Mouse (Mus musculus) left cerebral cortex, postnatal 4 days (tissue): Measurements from ENCODE around the gene Plac8. TPM values are rescaled to one million over a fixed set of nuclear protein-coding genes. Genes with fewer than 3 reads are reported as not detected.

ENCODE experiments used
- DNase-seq: peaks from one replicate; pipeline ENCODE4 v3.0.0-alpha.2; 2022
- intact Hi-C: fragments of 180-260 bp; cut with DNase I; formaldehyde crosslinking; loops from one replicate; pipeline ENCODE4 v1.15.1; 2025
- total RNA-seq, 2 experiments: library from RNA; stranded (reverse); gene quantifications; 2 replicates each; pipeline ENCODE4 v1.2.3; 2021

Gene Plac8
- total RNA-seq, 2 experiments from 2014 or later, result 1.9 TPM; not detected in 1

- intact Hi-C loops, result loop anchor here (5.0 kb wide), 1 partner anchor 114 kb away; no protein-coding TSS in a partner anchor
- DNase-seq, result no peak
These were observed 23.8 kb downstream of the Plac8 start for GRCm38 (mm10) chr5:100548236-100548635.

- intact Hi-C loops, result loop anchor here (5.0 kb wide), 1 partner anchor 116 kb away; no protein-coding TSS in a partner anchor
- DNase-seq, result no peak
These were observed 25.6 kb downstream of the Plac8 start for GRCm38 (mm10) chr5:100546294-100547080.

- DNase-seq, result no peak
- intact Hi-C loops, result loop anchor here (10.0 kb wide), 1 partner anchor 238 kb away; no protein-coding TSS in a partner anchor
These were observed 35.4 kb downstream of the Plac8 start for GRCm38 (mm10) chr5:100536638-100537037.

- intact Hi-C loops, result loop anchor here (2.0 to 10.0 kb wide), 2 partner anchors 41 to 239 kb away; no protein-coding TSS in a partner anchor
- DNase-seq, result no peak
These were observed 36.2 kb downstream of the Plac8 start for GRCm38 (mm10) chr5:100535826-100536225.

GRCm38 (mm10) chr5:100526164-100526563 lies 45.9 kb downstream of the Plac8 start:
- no peak for DNase-seq
- intact Hi-C loops, result no loop called here

GRCm38 (mm10) chr5:100525620-100526019 lies 46.4 kb downstream of the Plac8 start:
- intact Hi-C loops, result no loop called here

GRCm38 (mm10) chr5:100524921-100525320 lies 47.1 kb downstream of the Plac8 start:
- intact Hi-C loops, result no loop called here
- no peak for DNase-seq

More at GRCm38 (mm10) chr5:100525620-100526019, 46.4 kb downstream of the Plac8 start:
- DNase-seq, result no peak

- intact Hi-C loops, result no loop called here
- DNase-seq, result no peak
These were observed 48.7 kb downstream of the Plac8 start for GRCm38 (mm10) chr5:100523331-100523730.

GRCm38 (mm10) chr5:100520223-100520622 lies 51.8 kb downstream of the Plac8 start:
- intact Hi-C loops, result no loop called here

GRCm38 (mm10) chr5:100519027-100519411 lies 53.0 kb downstream of the Plac8 start:
- DNase-seq, result no peak
- intact Hi-C loops, result loop anchor here (2.0 kb wide), 1 partner anchor 90 kb away; no protein-coding TSS in a partner anchor

More at GRCm38 (mm10) chr5:100520223-100520622, 51.8 kb downstream of the Plac8 start:
- DNase-seq, result no peak

GRCm38 (mm10) chr5:100518049-100519026 lies 53.7 kb downstream of the Plac8 start, which contains the start of gene Cops4:
Cops4 (plus strand) TSS chr5:100518309.
- DNase-seq, result peak; percentile 98
- intact Hi-C loops, result loop anchor here (2.0 kb wide), 1 partner anchor 90 kb away; no protein-coding TSS in a partner anchor

- intact Hi-C loops, result no loop called here
- no peak for DNase-seq
These were observed 59.5 kb downstream of the Plac8 start for GRCm38 (mm10) chr5:100512576-100512975.

GRCm38 (mm10) chr5:100509247-100509646 lies 62.8 kb downstream of the Plac8 start:
- intact Hi-C loops, result no loop called here
- DNase-seq, result no peak

Other genes starting within 250 kb of the Plac8 start
- gene Sec31a, start 156.0 kb downstream of the Plac8 start, total RNA-seq, result 100 to 1,000 TPM; 104 to 115 TPM
- 10 to 100 TPM; 18.4 to 18.6 TPM for gene Lin54, start 71.6 kb downstream of the Plac8 start, total RNA-seq
- 10 to 100 TPM; 80.3 to 83.3 TPM for gene Cops4, start 53.9 kb downstream of the Plac8 start, total RNA-seq
- gene Coq2, start 102.9 kb upstream of the Plac8 start, total RNA-seq, result 10 to 100 TPM; 47.0 to 47.7 TPM
- gene Hpse, start 147.5 kb upstream of the Plac8 start, total RNA-seq, result under 1 TPM; 0.38 to 0.50 TPM
- gene Helq, start 226.4 kb upstream of the Plac8 start, total RNA-seq, result 10 to 100 TPM; 22.9 to 24.3 TPM
- gene Mrps18c, start 226.4 kb upstream of the Plac8 start, total RNA-seq, result 10 to 100 TPM; 65.3 to 70.3 TPM
- 1 to 10 TPM; 6.2 to 8.4 TPM for gene Abraxas1, start 248.7 kb upstream of the Plac8 start, total RNA-seq